Comparison of ENCODE assay signal across 8 mouse cellular contexts in genomic region chr13:81656091-81656850, GRCm38 (mm10). TPM values are rescaled to one million over a fixed set of nuclear protein-coding genes. Genes with fewer than 3 reads are reported as not detected.
DNase-seq lines count a peak whose midpoint lies in the region; ATAC-seq and TF ChIP-seq lines count a peak whose summit lies in the region.

No protein-coding gene starts in this region.

- H3K27me3 ChIP-seq in lung, embryonic 16.5 days (ENCODE audit: control insufficient read depth, insufficient read depth, low read depth, low read length) = no peaks in the 10 kb centered on the region
- H3K27me3 ChIP-seq in forebrain, embryonic 12.5 days = no peaks in the 10 kb centered on the region
- H3K27me3 ChIP-seq in liver, embryonic 12.5 days (replicated peaks) = no peaks in the 10 kb centered on the region

- 15% methylated on average over 14 of the region's 14 CpGs for WGBS in lung, embryonic 16.5 days
- 7% methylated on average over 14 of the region's 14 CpGs for WGBS in forebrain, embryonic 12.5 days
- WGBS in liver, embryonic 12.5 days (ENCODE audit: insufficient replicate concordance) = 68% methylated on average over 14 of the region's 14 CpGs

- ATAC-seq in lung, embryonic 16.5 days (ENCODE audit: low read depth) = no peak
- 0 out of 2 replicates have a peak, but pooled peaks have one; percentile 1 for ATAC-seq in forebrain, embryonic 12.5 days (ENCODE audit: low FRiP score)
- no peak for ATAC-seq in liver, embryonic 12.5 days

- no peak overlapping the region for H3K4me3 ChIP-seq in lung, embryonic 16.5 days (ENCODE audit: low read length)
- no peak overlapping the region for H3K4me3 ChIP-seq in forebrain, embryonic 12.5 days (replicated peaks)
- H3K4me3 ChIP-seq in liver, embryonic 12.5 days = peak overlapping the region; percentile 88
- H3K4me3 ChIP-seq in left cerebral cortex, adult 2 months = no peak overlapping the region

- no peaks in the 10 kb centered on the region for H3K9me3 ChIP-seq in lung, embryonic 16.5 days (ENCODE audit: control insufficient read depth, low read length)
- no peaks in the 10 kb centered on the region for H3K9me3 ChIP-seq in forebrain, embryonic 12.5 days
- H3K9me3 ChIP-seq in liver, embryonic 12.5 days (replicated peaks) = 0 out of 2 replicates have a peak, but pooled peaks cover 3% of the 10 kb centered on the region

- no peak for TF ChIP-seq CTCF in left cerebral cortex, adult 2 months (IDR thresholded peaks at IDR 0.05)

- no peaks in the 10 kb centered on the region for H3K36me3 ChIP-seq in lung, embryonic 16.5 days (ENCODE audit: control insufficient read depth, insufficient read depth, low read length)
- H3K36me3 ChIP-seq in forebrain, embryonic 12.5 days (replicated peaks) = no peaks in the 10 kb centered on the region; the same call in 1 of the 2 replicates
- peaks cover 7% of the 10 kb centered on the region for H3K36me3 ChIP-seq in liver, embryonic 12.5 days

- H3K9ac ChIP-seq in lung, embryonic 16.5 days (ENCODE audit: low read length) = no peak overlapping the region
- no peak overlapping the region for H3K9ac ChIP-seq in forebrain, embryonic 12.5 days
- H3K9ac ChIP-seq in liver, embryonic 12.5 days = peak overlapping the region; percentile 88; the same call in 1 of the 2 replicates

- H3K4me1 ChIP-seq in lung, embryonic 16.5 days (replicated peaks; ENCODE audit: control insufficient read depth, insufficient read depth, low read length) = peaks cover 10% of the 10 kb centered on the region
- H3K4me1 ChIP-seq in forebrain, embryonic 12.5 days = peaks cover 20% of the 10 kb centered on the region
- peaks cover 33% of the 10 kb centered on the region for H3K4me1 ChIP-seq in liver, embryonic 12.5 days

- intact Hi-C loops in left cerebral cortex, adult 2 months (cut with DNase I) = loop anchor here (2.0 to 10.0 kb wide), 3 partner anchors 53 to 771 kb away; partner anchors contain the start of gene Arrdc3

- peak overlapping the region; percentile 64 for H3K27ac ChIP-seq in lung, embryonic 16.5 days (ENCODE audit: low read length)
- peak overlapping the region; percentile 70 for H3K27ac ChIP-seq in forebrain, embryonic 12.5 days
- peak overlapping the region; percentile 95 for H3K27ac ChIP-seq in liver, embryonic 12.5 days
- no peak overlapping the region for H3K27ac ChIP-seq in left cerebral cortex, adult 2 months

- DNase-seq in lung, postnatal 25 days (ENCODE audit: low spot score) = no peak
- peak; percentile 49 for DNase-seq in retina, postnatal 1 day
- no peak for DNase-seq in left cerebral cortex, adult 2 months (ENCODE audit: extremely low spot score in 1 of 2, low spot score in 2 of 2)
- DNase-seq in right cerebral cortex, postnatal 25 days = no peak
- DNase-seq in gastrocnemius, adult 18-20 months (ENCODE audit: low spot score) = no peak

- peak overlapping the region; percentile 18; the same call in 1 of the 2 replicates for H3K4me2 ChIP-seq in lung, embryonic 16.5 days (ENCODE audit: low read depth, low read length)
- peak overlapping the region; percentile 72 for H3K4me2 ChIP-seq in forebrain, embryonic 12.5 days
- peak overlapping the region; percentile 80 for H3K4me2 ChIP-seq in liver, embryonic 12.5 days

RNA-seq across cellular contexts. Expression of gene Lysmd3, which starts 1.2 kb away (rescaled TPM):
- polyA plus RNA-seq in lung, embryonic 16.5 days (2015; fragmentation: Nextera tagmentation; extraction: Ambion mirVana) = 22.1 and 27.6 TPM in 2 replicates
- polyA plus RNA-seq in forebrain, embryonic 12.5 days (2016; fragmentation: Nextera tagmentation; extraction: Ambion mirVana) = 22.2 and 26.3 TPM in 2 replicates
- 17.7 and 19.5 TPM in 2 replicates for polyA plus RNA-seq in liver, embryonic 12.5 days (2016; fragmentation: Nextera tagmentation; extraction: Ambion mirVana)
- total RNA-seq in left cerebral cortex, adult 2 months (2021) = 10 to 100 TPM; 12.1 TPM
- 1 to 10 TPM; 5.1 to 5.6 TPM for total RNA-seq in gastrocnemius, adult 18-20 months (2021)

RNA-seq across cellular contexts. Expression of gene Adgrv1, which starts 23.3 kb away (rescaled TPM):
- polyA plus RNA-seq in lung, embryonic 16.5 days (2015; fragmentation: Nextera tagmentation; extraction: Ambion mirVana) = 1.3 and 1.9 TPM in 2 replicates
- 44.5 and 44.7 TPM in 2 replicates for polyA plus RNA-seq in forebrain, embryonic 12.5 days (2016; fragmentation: Nextera tagmentation; extraction: Ambion mirVana)
- 0.30 and 0.31 TPM in 2 replicates for polyA plus RNA-seq in liver, embryonic 12.5 days (2016; fragmentation: Nextera tagmentation; extraction: Ambion mirVana)
- 1 to 10 TPM; 1.4 to 1.6 TPM for total RNA-seq in left cerebral cortex, adult 2 months (2021)
- total RNA-seq in gastrocnemius, adult 18-20 months (2021) = under 1 TPM in 1 of 2 experiments, not detected in 1; 0.14 TPM

RNA-seq across cellular contexts. Expression of gene Polr3g, which starts 54.5 kb away (rescaled TPM):
- polyA plus RNA-seq in lung, embryonic 16.5 days (2015; fragmentation: Nextera tagmentation; extraction: Ambion mirVana) = 7.1 and 7.2 TPM in 2 replicates
- 10.4 and 10.5 TPM in 2 replicates for polyA plus RNA-seq in forebrain, embryonic 12.5 days (2016; fragmentation: Nextera tagmentation; extraction: Ambion mirVana)
- 16.9 and 19.1 TPM in 2 replicates for polyA plus RNA-seq in liver, embryonic 12.5 days (2016; fragmentation: Nextera tagmentation; extraction: Ambion mirVana)
- total RNA-seq in left cerebral cortex, adult 2 months (2021) = 1 to 10 TPM; 2.9 to 5.3 TPM
- total RNA-seq in gastrocnemius, adult 18-20 months (2021) = 1 to 10 TPM; 1.5 to 1.8 TPM

RNA-seq across cellular contexts. Expression of gene Mblac2, which starts 54.9 kb away (rescaled TPM):
- polyA plus RNA-seq in lung, embryonic 16.5 days (2015; fragmentation: Nextera tagmentation; extraction: Ambion mirVana) = 6.3 and 6.6 TPM in 2 replicates
- 6.8 and 8.4 TPM in 2 replicates for polyA plus RNA-seq in forebrain, embryonic 12.5 days (2016; fragmentation: Nextera tagmentation; extraction: Ambion mirVana)
- polyA plus RNA-seq in liver, embryonic 12.5 days (2016; fragmentation: Nextera tagmentation; extraction: Ambion mirVana) = 2.8 and 3.0 TPM in 2 replicates
- total RNA-seq in left cerebral cortex, adult 2 months (2021) = 10 to 100 TPM; 19.5 to 21.7 TPM
- total RNA-seq in gastrocnemius, adult 18-20 months (2021) = 1 to 10 TPM; 1.7 to 1.8 TPM

Comparison
In these comparisons a context has a peak if more than half of its experiments do, and no peak if none do; other contexts are left out.
1. H3K4me2 ChIP-seq: peak in every context shown above with its lines; median percentile 80 in liver, embryonic 12.5 days; 72 in forebrain, embryonic 12.5 days; 18 in lung, embryonic 16.5 days.
2. RNA of gene Adgrv1, which starts 23.3 kb away (polyA plus RNA-seq): 44.5 to 44.7 TPM in forebrain, embryonic 12.5 days; 1.3 to 1.9 TPM in lung, embryonic 16.5 days and 0.30 to 0.31 TPM in liver, embryonic 12.5 days; every median in the first group is over 10 times any median in the second.